Mouse (Mus musculus) MEL (cell line): Measurements from ENCODE around the gene Cyp17a1. TPM values are rescaled to one million over a fixed set of nuclear protein-coding genes. Genes with fewer than 3 reads are reported as not detected.

Experiments used
- DNase-seq: peaks from one replicate; pipeline ENCODE4 v3.0.0; 2011; ENCODE audit warnings: low read depth, low spot score
- H3K27ac ChIP-seq: 2 replicates; pipeline ENCODE4 v1.5.1; 2012; ENCODE audit warnings: low read depth, mild to moderate bottlenecking, control low read depth, low read length, moderate library complexity; ENCODE audit not compliant: control insufficient read depth
- H3K27me3 ChIP-seq, 2 experiments: fragments of 150-350 bp in 1 of 2; sonication (generic) in 1 of 2; 2 replicates each; pipeline ENCODE4 v1.6.1; 2012; ENCODE audit warnings: low read length in 2 of 2, mild to moderate bottlenecking in 2 of 2, improper control_type of control experiment in 1 of 2, moderate library complexity in 1 of 2; ENCODE audit not compliant: insufficient read depth in 2 of 2, control insufficient read depth in 1 of 2
- H3K36me3 ChIP-seq, 2 experiments: 2 replicates each; pipeline ENCODE4 v1.6.1; 2012 to 2014; ENCODE audit warnings: low read length in 2 of 2, improper control_type of control experiment in 1 of 2, inconsistent platforms in 1 of 2, mild to moderate bottlenecking in 1 of 2; ENCODE audit not compliant: insufficient read depth in 2 of 2, control insufficient read depth in 1 of 2
- H3K4me1 ChIP-seq, 2 experiments: fragments of 150-350 bp in 1 of 2; sonication (generic) in 1 of 2; 2 replicates each; pipeline ENCODE4 v1.6.1; 2012; ENCODE audit warnings: low read length in 2 of 2, improper control_type of control experiment in 1 of 2, mild to moderate bottlenecking in 1 of 2; ENCODE audit not compliant: insufficient read depth in 2 of 2, control insufficient read depth in 1 of 2
- H3K4me3 ChIP-seq, 2 experiments: fragments of 150-350 bp in 1 of 2; sonication (generic) in 1 of 2; 2 replicates each; pipeline ENCODE4 v1.5.1; 2012; ENCODE audit warnings: low read depth in 2 of 2, low read length in 2 of 2, mild to moderate bottlenecking in 2 of 2, moderate library complexity in 2 of 2, control low read depth in 1 of 2, improper control_type of control experiment in 1 of 2; ENCODE audit not compliant: control insufficient read depth in 1 of 2, insufficient read depth in 1 of 2
- H3K79me2 ChIP-seq: 2 replicates; pipeline ENCODE4 v1.6.1; 2012; ENCODE audit warnings: mild to moderate bottlenecking, low read length, moderate library complexity; ENCODE audit not compliant: control insufficient read depth, poor library complexity, insufficient read depth
- H3K9ac ChIP-seq: 2 replicates; pipeline ENCODE4 v1.6.1; 2012; ENCODE audit warnings: low read depth, mild to moderate bottlenecking, control low read depth, low read length, moderate library complexity; ENCODE audit not compliant: control insufficient read depth, poor library complexity, severe bottlenecking
- H3K9me3 ChIP-seq: fragments of 150-350 bp; sonication (generic); replicated peaks from 2 replicates; pipeline ENCODE4 v1.6.1; 2012; ENCODE audit warnings: mild to moderate bottlenecking, low read length, improper control_type of control experiment, moderate library complexity; ENCODE audit not compliant: insufficient read depth
- CHD1 ChIP-seq: IDR thresholded peaks from 2 replicates; pipeline ENCODE4 v1.6.1; 2012; ENCODE audit warnings: low read depth, mild to moderate bottlenecking, inconsistent platforms, low read length, improper control_type of control experiment
- CHD2 ChIP-seq: IDR thresholded peaks from 2 replicates; pipeline ENCODE4 v1.6.1; 2011; ENCODE audit warnings: low read length, improper control_type of control experiment
- CTCF ChIP-seq, 3 experiments: IDR thresholded peaks in 2 of 3; conservative IDR thresholded peaks in 1 of 3; 2 replicates each; pipeline ENCODE4 v1.5.1; 2011 to 2012; ENCODE audit warnings: low read length in 3 of 3, low read depth in 2 of 3, mild to moderate bottlenecking in 2 of 3, improper control_type of control experiment in 1 of 3, inconsistent platforms in 1 of 3, mixed read lengths in 1 of 3, moderate library complexity in 1 of 3; ENCODE audit not compliant: control insufficient read depth in 1 of 3, insufficient read depth in 1 of 3, poor library complexity in 1 of 3, severe bottlenecking in 1 of 3
- E2F4 ChIP-seq: IDR thresholded peaks from 2 replicates; pipeline ENCODE4 v1.6.1; 2011; ENCODE audit warnings: low read depth, low read length, improper control_type of control experiment, borderline replicate concordance
- ELF1 ChIP-seq: IDR thresholded peaks from 2 replicates; pipeline ENCODE4 v1.6.1; 2014; ENCODE audit warnings: low read depth, mild to moderate bottlenecking, inconsistent platforms, low read length, improper control_type of control experiment, moderate library complexity
- ETS1 ChIP-seq: IDR thresholded peaks from 2 replicates; pipeline ENCODE4 v1.6.1; 2012; ENCODE audit warnings: low read depth, mild to moderate bottlenecking, inconsistent platforms, low read length, improper control_type of control experiment, moderate library complexity
- GATA1 ChIP-seq: IDR thresholded peaks from 2 replicates; pipeline ENCODE4 v1.6.1; 2011; ENCODE audit warnings: low read depth, low read length, improper control_type of control experiment
- HCFC1 ChIP-seq: IDR thresholded peaks from 2 replicates; pipeline ENCODE4 v1.6.1; 2012; ENCODE audit warnings: low read depth, mild to moderate bottlenecking, inconsistent platforms, low read length, improper control_type of control experiment, moderate library complexity
- JUND ChIP-seq: IDR thresholded peaks from 2 replicates; pipeline ENCODE4 v1.6.1; 2011; ENCODE audit warnings: low read depth, mild to moderate bottlenecking, improper control_type of control experiment, low read length
- KAT2A ChIP-seq: conservative IDR thresholded peaks from 2 replicates; pipeline ENCODE4 v1.6.1; 2012; ENCODE audit warnings: low read depth, low read length, improper control_type of control experiment, inconsistent platforms
- MAX ChIP-seq: IDR thresholded peaks from 2 replicates; pipeline ENCODE4 v1.6.1; 2011; ENCODE audit warnings: low read length, improper control_type of control experiment
- MAZ ChIP-seq: IDR thresholded peaks from 2 replicates; pipeline ENCODE4 v1.6.1; 2012; ENCODE audit warnings: low read depth, mild to moderate bottlenecking, inconsistent platforms, low read length, improper control_type of control experiment
- MXI1 ChIP-seq: IDR thresholded peaks from 2 replicates; pipeline ENCODE4 v1.6.1; 2011; ENCODE audit warnings: mild to moderate bottlenecking, low read depth, low read length, improper control_type of control experiment
- MYB ChIP-seq: IDR thresholded peaks from 2 replicates; pipeline ENCODE4 v1.6.1; 2011; ENCODE audit warnings: mild to moderate bottlenecking, low read depth, low read length, improper control_type of control experiment
- MYC ChIP-seq: IDR thresholded peaks from 2 replicates; pipeline ENCODE4 v1.6.1; 2011; ENCODE audit warnings: low read depth, mild to moderate bottlenecking, low read length, improper control_type of control experiment, moderate library complexity
- NRF1 ChIP-seq: IDR thresholded peaks from 2 replicates; pipeline ENCODE4 v1.6.1; 2014; ENCODE audit warnings: low read depth, mild to moderate bottlenecking, inconsistent platforms, low read length, improper control_type of control experiment, moderate library complexity; ENCODE audit not compliant: poor library complexity, insufficient read depth, severe bottlenecking
- POLR2A ChIP-seq, 2 experiments: IDR thresholded peaks; 2 replicates each; pipeline ENCODE4 v1.6.1; 2011 to 2012; ENCODE audit warnings: low read length in 2 of 2, mild to moderate bottlenecking in 2 of 2, control low read depth in 1 of 2, improper control_type of control experiment in 1 of 2, low read depth in 1 of 2, moderate library complexity in 1 of 2; ENCODE audit not compliant: control insufficient read depth in 1 of 2, insufficient read depth in 1 of 2, poor library complexity in 1 of 2
- POLR2AphosphoS2 ChIP-seq: IDR thresholded peaks from 2 replicates; pipeline ENCODE4 v1.6.1; 2011; ENCODE audit warnings: low read length, improper control_type of control experiment
- POLR2AphosphoS5 ChIP-seq: IDR thresholded peaks from 2 replicates; pipeline ENCODE4 v1.6.1; 2012; ENCODE audit warnings: low read depth, borderline replicate concordance, mild to moderate bottlenecking, inconsistent platforms, low read length, moderate library complexity, mixed read lengths
- RAD21 ChIP-seq: IDR thresholded peaks from 2 replicates; pipeline ENCODE4 v1.6.1; 2011; ENCODE audit warnings: mild to moderate bottlenecking, low read depth, low read length, improper control_type of control experiment
- TCF12 ChIP-seq: IDR thresholded peaks from 2 replicates; pipeline ENCODE4 v1.6.1; 2014; ENCODE audit warnings: low read depth, mild to moderate bottlenecking, inconsistent platforms, low read length, improper control_type of control experiment, moderate library complexity
- ZC3H11A ChIP-seq: IDR thresholded peaks from 2 replicates; pipeline ENCODE4 v1.6.1; 2012; ENCODE audit warnings: low read depth, mild to moderate bottlenecking, inconsistent platforms, low read length, improper control_type of control experiment
- ZKSCAN1 ChIP-seq: IDR thresholded peaks from 2 replicates; pipeline ENCODE4 v1.6.1; 2012; ENCODE audit warnings: low read depth, mild to moderate bottlenecking, inconsistent platforms, low read length, improper control_type of control experiment, moderate library complexity
- ZMIZ1 ChIP-seq: IDR thresholded peaks from 2 replicates; pipeline ENCODE4 v1.6.1; 2012; ENCODE audit warnings: low read depth, mild to moderate bottlenecking, inconsistent platforms, low read length, improper control_type of control experiment, moderate library complexity
- ZNF384 ChIP-seq: IDR thresholded peaks from 2 replicates; pipeline ENCODE4 v1.6.1; 2012; ENCODE audit warnings: low read depth, mild to moderate bottlenecking, inconsistent platforms, low read length, improper control_type of control experiment
- polyA plus RNA-seq, 2 experiments: library from polyadenylated mRNA; stranded (reverse) in 1 of 2; unstranded in 1 of 2; fragments of >175 nt in 1 of 2; fragments of >200 nt in 1 of 2; gene quantifications; 2 replicates each; pipeline versions ENCODE4 v1.2.1 to v1.2.4; 2012; ENCODE audit warnings: low replicate concordance in 2 of 2, low read depth in 1 of 2; ENCODE audit not compliant: insufficient read length in 2 of 2, insufficient read depth in 1 of 2, missing spikeins in 1 of 2
- total RNA-seq: library from RNA; depleted of rRNA; stranded (reverse); fragments of 300-350 nt; gene quantifications from 2 replicates; pipeline ENCODE4 v1.2.3, GENCODE M21; 2012

Cyp17a1 gene
- total and polyA plus RNA-seq, 3 experiments = not detected

DNA sequence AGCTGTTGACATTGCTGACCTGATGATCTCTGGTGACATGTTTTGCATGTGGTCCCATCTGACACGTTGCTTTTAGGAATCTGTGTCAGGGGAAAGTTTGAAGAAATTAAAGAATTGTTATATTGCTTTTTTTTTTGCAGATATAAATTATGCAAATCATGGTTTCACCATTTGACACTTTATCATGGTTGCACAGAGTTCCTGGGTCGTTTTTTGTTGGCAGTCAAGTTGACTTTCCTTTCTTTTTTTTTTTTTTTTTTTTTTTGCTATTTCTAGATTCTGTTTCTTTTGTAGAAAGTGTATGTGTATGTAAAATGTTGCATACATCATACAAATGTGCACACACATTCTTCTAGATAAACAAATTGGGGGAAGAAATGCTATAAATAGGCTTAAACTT is 18.1 kb upstream of the Cyp17a1 start (continued):
- no peak for TF ChIP-seq CHD1
- no peak for TF ChIP-seq E2F4
- no peak for TF ChIP-seq MYC
- peak; percentile 80 for TF ChIP-seq ETS1
- no peak for TF ChIP-seq CTCF (IDR thresholded peaks at IDR 0.05 in 2 of 3, conservative IDR thresholded peaks at IDR 0.05 in 1 of 3; ENCODE audit: control insufficient read depth in 1 of 3, insufficient read depth in 1 of 3, low read depth in 2 of 3, low read length in 3 of 3, poor library complexity in 1 of 3, severe bottlenecking in 1 of 3)
- no peak for TF ChIP-seq ZMIZ1
- TF ChIP-seq NRF1 = no peak
- no peak for TF ChIP-seq MAZ
- TF ChIP-seq HCFC1 = no peak; the same call in 1 of the 2 replicates
- TF ChIP-seq, all 39 proteins: peak for 14

DNA sequence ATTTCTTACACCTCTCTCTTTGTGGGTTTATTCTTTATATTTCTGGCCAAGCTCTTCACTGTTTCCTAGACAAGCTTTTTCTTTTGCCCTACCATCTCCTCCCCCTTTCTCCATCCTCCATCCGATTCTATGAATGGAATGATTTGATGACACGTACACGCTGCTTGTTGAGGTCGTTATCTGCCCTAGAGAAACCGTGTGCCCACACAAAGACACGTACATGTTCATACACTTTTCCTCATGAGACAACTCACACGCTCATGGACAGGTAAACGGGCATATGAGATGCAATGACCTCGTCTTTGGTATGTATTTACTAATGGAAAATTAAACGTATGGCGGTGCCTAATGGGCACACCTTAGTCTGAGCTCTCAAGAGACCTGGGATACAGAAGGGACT is 17.4 kb upstream of the Cyp17a1 start:
- H3K9ac ChIP-seq = peak overlapping the region; percentile 57
- H3K9me3 ChIP-seq = no peaks in the 10 kb centered on the region
- H3K4me1 ChIP-seq = peaks cover 9 to 29% of the 10 kb centered on the region in 2 experiments
- H3K79me2 ChIP-seq = peaks cover 5% of the 10 kb centered on the region
- H3K27me3 ChIP-seq = no peaks in the 10 kb centered on the region
- peak overlapping the region; percentile 50 for H3K27ac ChIP-seq
- DNase-seq = no peak
- peak overlapping the region; percentile 71 to 93 for H3K4me3 ChIP-seq
- TF ChIP-seq ZMIZ1 = no peak
- TF ChIP-seq POLR2AphosphoS2 = no peak
- TF ChIP-seq MXI1 = 0 out of 2 replicates have a peak, but pooled peaks have one; percentile 2
- TF ChIP-seq, all 39 proteins: peak for 1
- H3K36me3 ChIP-seq = peaks cover 0 to 21% of the 10 kb centered on the region in 2 experiments; a peak in 2 of 4 replicates

DNA sequence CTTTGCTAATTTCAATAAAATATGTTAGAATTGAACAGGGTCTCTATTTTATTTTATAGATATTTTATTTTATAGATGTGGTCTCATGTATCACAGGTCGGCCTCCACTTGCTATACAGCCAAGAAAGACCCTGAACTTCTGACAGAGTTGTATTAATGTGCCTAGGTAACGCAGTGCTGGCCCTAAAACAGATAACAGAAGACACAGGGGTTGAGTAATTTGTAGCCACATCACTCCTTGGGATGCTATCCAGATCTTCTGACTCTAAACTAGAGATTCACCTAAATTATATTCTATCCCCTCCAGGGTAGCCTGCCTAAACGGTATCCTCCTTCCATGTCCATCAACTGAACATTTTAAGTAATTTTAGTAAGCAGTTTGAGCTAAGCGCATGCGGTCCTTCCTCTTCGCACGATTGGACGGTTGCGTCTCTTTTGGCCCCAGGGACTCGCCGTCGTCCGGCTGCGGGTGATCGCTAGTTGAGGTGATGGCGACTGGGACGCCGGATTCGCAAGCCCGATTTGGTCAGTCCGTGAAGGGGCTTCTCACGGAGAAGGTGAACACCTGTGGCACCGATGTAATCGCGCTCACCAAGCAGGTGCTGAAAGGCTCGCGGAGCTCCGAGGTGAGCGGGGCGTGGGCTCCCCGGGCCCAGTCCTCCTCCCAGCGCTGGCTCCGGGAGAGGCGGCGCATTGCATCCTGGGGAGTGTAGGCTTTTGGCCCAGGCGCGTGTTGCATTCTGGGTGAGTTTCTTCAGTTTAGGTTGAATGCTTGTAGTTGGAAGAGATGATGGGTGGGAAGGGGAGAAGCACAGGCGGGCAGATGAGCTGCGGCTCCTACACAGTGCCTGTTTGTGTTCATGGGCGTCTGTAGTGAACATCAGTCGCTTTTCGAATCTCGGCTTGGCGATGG is 16.7 kb upstream of the Cyp17a1 start, which contains the start of gene Borcs7:
Gene Borcs7 (plus strand): TSS at position 447 of the 913 bp plus-strand sequence.
- H3K4me3 ChIP-seq = peak within 1 kb of the TSS; percentile 71 to 93
- TF ChIP-seq ELF1 (peak; percentile 84), RAD21 (no peak), NRF1 (peak; percentile 68), TCF12 (peak; percentile 69), KAT2A (peak; percentile 80), POLR2A (IDR thresholded peaks at IDR 0.05; ENCODE audit: control insufficient read depth in 1 of 2, insufficient read depth in 1 of 2, low read depth in 1 of 2, low read length in 2 of 2, poor library complexity in 1 of 2) (peak; percentile 95 to 97), ZKSCAN1 (no peak), ZC3H11A (no peak), ETS1 (0 out of 2 replicates have a peak, but pooled peaks have one; percentile 40), ZNF384 (peak; percentile 14; the same call in 1 of the 2 replicates), POLR2AphosphoS5 (no peak), E2F4 (no peak), CHD2 (no peak), MYB (no peak), HCFC1 (peak; percentile 93), JUND (no peak), MXI1 (peak; percentile 60; the same call in 1 of the 2 replicates), MAX (peak; percentile 81), ZMIZ1 (peak; percentile 82), GATA1 (no peak; the same call in 1 of the 2 replicates), CTCF (IDR thresholded peaks at IDR 0.05 in 2 of 3, conservative IDR thresholded peaks at IDR 0.05 in 1 of 3; ENCODE audit: control insufficient read depth in 1 of 3, insufficient read depth in 1 of 3, low read depth in 2 of 3, low read length in 3 of 3, poor library complexity in 1 of 3, severe bottlenecking in 1 of 3) (no peak), CHD1 (no peak)

More for the DNA sequence above, 16.7 kb upstream of the Cyp17a1 start, which contains the start of gene Borcs7:
- peak; percentile 97 for DNase-seq
- H3K27ac ChIP-seq = peak within 1 kb of the TSS; percentile 83
- H3K27me3 ChIP-seq = no peaks in the 10 kb centered on the region
- H3K9me3 ChIP-seq = no peaks in the 10 kb centered on the region
- H3K9ac ChIP-seq = peak within 1 kb of the TSS; percentile 90
- H3K36me3 ChIP-seq = peaks cover 0 to 21% of the 10 kb centered on the region in 2 experiments; a peak in 2 of 4 replicates
- H3K79me2 ChIP-seq = peaks cover 5% of the 10 kb centered on the region
- H3K4me1 ChIP-seq = peaks cover 9 to 29% of the 10 kb centered on the region in 2 experiments
